Mouse (Mus musculus): ENCODE data around the gene Olfr525. TPM values are rescaled to one million over a fixed set of nuclear protein-coding genes. Genes with fewer than 3 reads are reported as not detected.

Olfr525 gene
- not detected in 2 replicates for polyA plus RNA-seq (2016; fragmentation: Nextera tagmentation; extraction: Ambion mirVana)

DNA sequence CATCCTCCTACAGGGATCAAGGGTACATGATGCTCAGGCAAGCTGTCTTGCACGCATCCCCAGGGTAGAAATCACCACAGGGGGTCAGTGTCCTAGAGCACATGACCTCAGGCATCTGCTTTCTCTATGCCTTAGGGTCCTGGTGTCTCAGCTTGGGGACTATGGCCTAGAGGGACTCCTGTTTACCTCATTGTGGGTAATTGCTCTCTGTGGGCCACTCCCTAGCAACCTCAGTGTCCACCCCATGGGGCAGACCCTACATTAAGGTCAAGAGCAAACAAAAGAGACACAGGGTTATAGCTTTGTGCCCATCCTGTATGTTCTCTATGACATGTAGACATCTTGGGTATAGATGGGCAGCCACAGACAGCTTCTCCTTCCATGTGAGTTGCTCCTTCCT lies at the start of gene Olfr525:
Gene Olfr525 (plus strand): TSS at position 301 of the 400 bp plus-strand sequence.
- Histone ChIP-seq H3K4me3 (replicated peaks) (no peak within 1 kb of the TSS), H3K36me3 (no peaks in the 10 kb centered on the region), H3K27me3 (no peaks in the 10 kb centered on the region), H3K4me2 (no peak within 1 kb of the TSS), H3K27ac (no peak within 1 kb of the TSS), H3K9ac (replicated peaks) (no peak within 1 kb of the TSS), H3K4me1 (replicated peaks) (no peaks in the 10 kb centered on the region), H3K9me3 (no peaks in the 10 kb centered on the region)
- 54% methylated on average over 1 of the region's 1 CpGs for WGBS
- ATAC-seq (ENCODE audit: insufficient number of reproducible peaks, insufficient read depth, low FRiP score, low TSS enrichment, low read depth): no peak

DNA sequence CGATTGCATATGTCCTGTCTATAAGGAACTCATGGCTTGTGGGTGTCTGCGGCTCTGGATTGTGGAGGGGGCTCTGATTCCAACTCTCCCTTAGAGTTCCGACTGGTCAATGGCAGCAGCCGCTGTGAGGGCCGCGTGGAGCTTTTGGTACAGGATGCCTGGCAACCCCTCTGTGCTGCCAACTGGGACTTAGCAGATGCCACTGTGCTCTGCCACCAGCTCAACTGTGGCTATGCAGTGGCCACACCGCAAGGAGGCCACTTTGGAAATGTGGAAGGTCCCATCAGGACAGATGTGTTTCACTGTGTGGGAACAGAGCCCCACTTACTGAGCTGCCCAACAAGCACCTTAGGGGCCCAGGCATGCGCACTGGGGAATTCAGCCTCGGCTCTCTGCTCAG lies 24.9 kb upstream of the Olfr525 start:
- Histone ChIP-seq H3K9me3 (no peaks in the 10 kb centered on the region), H3K4me3 (replicated peaks) (no peak overlapping the region), H3K27me3 (no peaks in the 10 kb centered on the region), H3K4me2 (no peak overlapping the region), H3K27ac (no peak overlapping the region), H3K9ac (replicated peaks) (no peak overlapping the region), H3K36me3 (no peaks in the 10 kb centered on the region), H3K4me1 (replicated peaks) (no peaks in the 10 kb centered on the region)
- WGBS: 90% methylated on average over 9 of the region's 9 CpGs
- no peak for ATAC-seq (ENCODE audit: insufficient number of reproducible peaks, insufficient read depth, low FRiP score, low TSS enrichment, low read depth)

DNA sequence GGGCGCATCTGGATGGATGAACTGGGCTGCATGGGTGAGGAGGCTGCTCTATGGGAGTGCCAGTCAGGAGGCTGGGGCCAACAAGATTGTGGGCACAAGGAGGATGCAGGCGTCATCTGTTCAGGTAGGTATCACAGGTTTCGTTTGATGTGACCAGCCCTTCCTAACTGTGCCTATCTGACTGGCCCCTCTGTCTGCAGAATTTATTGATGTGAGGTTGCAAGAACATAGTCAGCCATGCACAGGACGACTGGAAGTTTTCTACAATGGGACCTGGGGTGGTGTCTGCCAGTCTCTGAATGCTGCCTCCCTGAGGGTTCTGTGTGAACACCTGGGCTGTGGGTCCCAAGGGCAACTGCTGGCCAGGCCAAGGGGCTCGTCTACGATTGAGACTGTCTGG lies 23.8 kb upstream of the Olfr525 start:
- 72% methylated on average over 6 of the region's 6 CpGs for WGBS
- no peak overlapping the region for H3K9ac ChIP-seq (replicated peaks)
- H3K36me3 ChIP-seq: no peaks in the 10 kb centered on the region
- no peak overlapping the region for H3K4me3 ChIP-seq (replicated peaks)
- no peaks in the 10 kb centered on the region for H3K27me3 ChIP-seq
- no peak overlapping the region for H3K27ac ChIP-seq
- no peak overlapping the region for H3K4me2 ChIP-seq
- ATAC-seq (ENCODE audit: insufficient number of reproducible peaks, insufficient read depth, low FRiP score, low TSS enrichment, low read depth): no peak
- no peaks in the 10 kb centered on the region for H3K4me1 ChIP-seq (replicated peaks)
- H3K9me3 ChIP-seq: no peaks in the 10 kb centered on the region

DNA sequence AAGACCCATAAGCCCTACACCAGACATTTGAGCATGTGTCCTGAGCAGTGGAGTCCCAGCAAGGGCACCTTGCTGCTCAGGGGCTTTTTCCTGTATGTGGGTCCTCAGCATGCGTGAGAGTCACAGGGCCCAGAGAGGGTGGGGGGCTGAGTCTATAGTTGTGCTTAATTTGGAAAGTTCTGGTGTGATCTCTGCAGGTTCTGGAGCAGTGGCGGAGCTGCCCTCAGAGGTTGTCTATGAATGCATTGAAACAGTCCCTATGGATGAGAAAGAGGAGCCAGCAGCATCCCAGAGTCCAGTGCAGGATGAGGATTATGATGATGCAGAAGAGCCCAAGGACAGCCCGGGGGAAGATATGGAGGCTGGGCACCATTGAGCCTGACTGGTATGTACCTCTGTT lies 21.2 kb upstream of the Olfr525 start:
- Histone ChIP-seq H3K4me3 (replicated peaks) (no peak overlapping the region), H3K36me3 (no peaks in the 10 kb centered on the region), H3K27me3 (no peaks in the 10 kb centered on the region), H3K9ac (replicated peaks) (no peak overlapping the region), H3K4me2 (no peak overlapping the region), H3K9me3 (no peaks in the 10 kb centered on the region), H3K27ac (no peak overlapping the region), H3K4me1 (replicated peaks) (no peaks in the 10 kb centered on the region)
- 89% methylated on average over 3 of the region's 3 CpGs for WGBS
- ATAC-seq (ENCODE audit: insufficient number of reproducible peaks, insufficient read depth, low FRiP score, low TSS enrichment, low read depth): no peak

DNA sequence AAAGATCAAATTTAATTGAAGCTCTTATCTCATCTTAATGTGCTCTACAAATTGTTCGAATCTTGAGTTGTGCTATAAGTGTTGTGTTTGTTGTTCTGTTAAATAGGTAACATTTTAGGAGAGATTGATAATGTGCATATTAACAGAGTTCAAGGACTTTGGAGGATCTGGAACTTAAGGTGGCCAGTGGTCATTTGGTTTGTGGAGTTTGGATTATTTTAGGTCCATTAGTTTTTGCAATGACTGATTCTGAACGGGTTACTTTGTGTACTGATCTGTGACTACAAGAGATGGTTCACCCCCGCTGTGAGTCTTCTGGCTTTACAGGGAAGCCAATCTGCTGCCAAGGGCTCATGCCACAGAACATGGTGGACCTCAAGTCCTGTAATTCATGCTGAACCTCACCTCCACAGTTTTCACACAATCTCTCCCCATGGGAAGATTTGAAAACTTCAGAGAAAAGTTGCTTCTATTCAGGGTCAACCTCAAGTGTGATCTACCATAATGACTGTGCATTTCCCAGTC lies 735 bp upstream of the Olfr525 start:
- no peak for ATAC-seq (ENCODE audit: insufficient number of reproducible peaks, insufficient read depth, low FRiP score, low TSS enrichment, low read depth)
- 83% methylated on average over 3 of the region's 3 CpGs for WGBS
- H3K9ac ChIP-seq (replicated peaks): no peak overlapping the region
- no peak overlapping the region for H3K4me2 ChIP-seq
- H3K27me3 ChIP-seq: no peaks in the 10 kb centered on the region
- no peaks in the 10 kb centered on the region for H3K4me1 ChIP-seq (replicated peaks)
- no peak overlapping the region for H3K27ac ChIP-seq
- H3K4me3 ChIP-seq (replicated peaks): no peak overlapping the region
- no peaks in the 10 kb centered on the region for H3K36me3 ChIP-seq
- H3K9me3 ChIP-seq: no peaks in the 10 kb centered on the region

DNA sequence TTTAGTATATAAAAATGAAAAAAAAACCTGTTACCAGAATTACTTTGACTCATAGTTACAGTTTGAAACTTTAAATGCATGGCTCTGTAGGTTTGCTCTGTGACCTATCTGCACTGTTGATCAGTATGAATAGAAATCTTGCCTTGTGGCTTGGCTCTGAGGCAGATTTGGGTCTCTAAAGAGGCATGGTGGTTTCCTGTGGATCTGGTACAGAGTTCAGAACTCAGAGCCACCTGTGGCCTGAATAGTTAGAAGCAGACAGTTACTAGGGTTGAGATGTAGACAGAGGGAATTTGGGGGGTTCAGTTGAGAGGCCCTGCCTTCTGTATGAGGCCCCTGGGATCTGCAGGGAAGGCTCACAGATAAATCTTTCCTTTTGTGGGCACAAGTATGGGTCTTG lies 477 bp downstream of the Olfr525 start:
- H3K36me3 ChIP-seq: no peaks in the 10 kb centered on the region
- no peaks in the 10 kb centered on the region for H3K4me1 ChIP-seq (replicated peaks)
- no peak overlapping the region for H3K4me2 ChIP-seq
- H3K27ac ChIP-seq: no peak overlapping the region
- no peak overlapping the region for H3K4me3 ChIP-seq (replicated peaks)
- ATAC-seq (ENCODE audit: insufficient number of reproducible peaks, insufficient read depth, low FRiP score, low TSS enrichment, low read depth): no peak
- H3K9ac ChIP-seq (replicated peaks): no peak overlapping the region
- no peaks in the 10 kb centered on the region for H3K27me3 ChIP-seq
- no peaks in the 10 kb centered on the region for H3K9me3 ChIP-seq

DNA sequence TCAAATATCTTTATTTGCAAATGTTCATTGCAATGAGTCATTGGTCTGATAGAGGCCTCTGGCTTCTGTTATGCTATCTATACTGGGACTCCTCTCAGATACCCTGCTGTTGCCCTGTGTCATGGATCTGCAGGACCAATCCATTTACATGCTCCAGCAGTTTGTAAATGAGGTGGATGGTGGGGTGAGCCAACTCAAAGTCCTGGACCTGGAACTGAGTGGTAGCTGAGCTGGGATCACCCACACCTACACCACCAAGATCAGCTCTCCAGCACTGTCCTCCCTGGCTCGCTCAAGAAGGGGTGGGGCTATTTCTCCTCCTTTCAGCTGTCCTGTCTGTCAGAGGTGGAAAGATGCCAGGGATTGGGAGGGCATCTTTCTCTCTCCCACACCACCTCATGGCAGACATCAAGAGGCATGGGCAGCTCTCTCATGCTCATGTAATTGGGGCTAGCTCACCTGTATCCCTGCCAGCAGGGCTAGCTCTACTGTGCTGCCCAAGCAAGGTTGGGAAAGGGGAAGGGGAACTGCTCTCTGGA lies 9.2 kb downstream of the Olfr525 start:
- H3K9ac ChIP-seq (replicated peaks): no peak overlapping the region
- H3K27ac ChIP-seq: no peak overlapping the region
- no peaks in the 10 kb centered on the region for H3K9me3 ChIP-seq
- no peaks in the 10 kb centered on the region for H3K27me3 ChIP-seq
- H3K36me3 ChIP-seq: no peaks in the 10 kb centered on the region
- no peak overlapping the region for H3K4me3 ChIP-seq (replicated peaks)
- H3K4me1 ChIP-seq (replicated peaks): no peaks in the 10 kb centered on the region
- no peak overlapping the region for H3K4me2 ChIP-seq
- no peak for ATAC-seq (ENCODE audit: insufficient number of reproducible peaks, insufficient read depth, low FRiP score, low TSS enrichment, low read depth)
- WGBS: 56% methylated on average over 1 of the region's 1 CpGs

DNA sequence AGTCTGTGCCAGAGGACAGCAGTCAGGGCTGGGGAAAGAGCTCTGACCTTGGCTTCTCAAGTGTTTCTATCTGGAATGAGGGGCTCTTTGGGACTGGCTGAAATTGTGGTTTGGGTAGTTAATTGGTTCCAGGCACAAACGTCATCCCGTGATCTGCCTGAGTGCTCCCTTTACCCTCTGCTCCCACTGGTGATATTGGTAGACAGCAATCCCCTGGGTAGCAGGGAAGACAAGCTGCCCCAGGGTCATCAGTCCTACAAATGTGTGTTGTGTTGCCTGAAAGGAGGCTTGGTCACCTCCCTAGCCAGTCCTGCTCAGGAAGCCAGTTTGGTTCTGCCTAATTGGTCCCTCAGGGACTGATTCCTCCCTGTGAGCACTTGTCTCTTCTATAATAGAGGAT lies 13.1 kb downstream of the Olfr525 start, which contains the start of gene Olfr527:
Gene Olfr527 (plus strand): TSS at position 301 of the 400 bp plus-strand sequence.
- WGBS: 68% methylated on average over 2 of the region's 2 CpGs

DNA sequence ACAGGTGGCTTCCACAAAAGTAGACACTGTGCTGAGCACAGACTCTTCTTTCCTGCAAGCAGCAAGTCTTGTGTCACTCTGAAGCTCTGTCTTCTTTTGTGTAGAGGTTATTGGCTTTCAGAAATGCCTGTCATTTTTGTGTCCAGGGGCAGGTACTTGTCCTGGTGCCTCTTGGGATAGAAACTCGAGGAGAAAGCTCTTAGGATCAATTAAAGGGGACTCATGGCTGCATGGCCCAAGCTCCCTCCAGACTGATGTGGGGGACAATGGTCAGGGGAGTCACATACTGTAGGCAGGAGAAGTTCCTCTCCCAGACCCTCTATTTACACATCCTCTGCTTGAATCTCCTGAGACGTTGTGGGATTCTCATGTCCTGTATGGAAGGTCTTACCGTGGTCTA lies 40.9 kb downstream of the Olfr525 start, which contains the start of gene Olfr60:
Gene Olfr60 (minus strand): TSS at position 101 of the 400 bp plus-strand sequence.
- no peak for ATAC-seq (ENCODE audit: insufficient number of reproducible peaks, insufficient read depth, low FRiP score, low TSS enrichment, low read depth)

More for the DNA sequence above, 13.1 kb downstream of the Olfr525 start, which contains the start of gene Olfr527:
- H3K27me3 ChIP-seq: no peaks in the 10 kb centered on the region
- H3K4me1 ChIP-seq (replicated peaks): no peaks in the 10 kb centered on the region
- H3K4me3 ChIP-seq (replicated peaks): no peak within 1 kb of the TSS
- ATAC-seq (ENCODE audit: insufficient number of reproducible peaks, insufficient read depth, low FRiP score, low TSS enrichment, low read depth): no peak
- H3K4me2 ChIP-seq: no peak within 1 kb of the TSS
- no peak within 1 kb of the TSS for H3K27ac ChIP-seq
- H3K9ac ChIP-seq (replicated peaks): no peak within 1 kb of the TSS
- no peaks in the 10 kb centered on the region for H3K36me3 ChIP-seq
- H3K9me3 ChIP-seq: no peaks in the 10 kb centered on the region

DNA sequence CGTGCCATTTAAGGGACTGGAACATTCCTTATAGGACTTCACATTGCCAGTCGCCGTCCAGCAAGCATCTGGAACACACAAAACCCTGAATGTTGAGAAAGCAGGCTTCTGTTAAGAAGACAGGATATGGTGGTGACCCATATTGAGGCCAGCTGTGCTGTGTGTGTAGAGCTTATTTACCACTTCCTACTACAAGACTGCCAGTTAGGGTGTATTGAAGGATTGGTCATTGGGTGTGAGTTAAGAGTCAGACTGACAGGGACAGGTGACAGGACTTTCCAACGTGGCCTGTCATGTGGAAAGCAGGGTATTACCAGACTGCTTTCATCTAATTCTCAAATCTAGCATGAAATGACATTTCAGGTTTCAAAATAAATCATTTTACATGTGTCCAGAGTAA lies 53.6 kb downstream of the Olfr525 start:
- ATAC-seq (ENCODE audit: insufficient number of reproducible peaks, insufficient read depth, low FRiP score, low TSS enrichment, low read depth): no peak
- no peaks in the 10 kb centered on the region for H3K4me1 ChIP-seq (replicated peaks)
- H3K4me2 ChIP-seq: no peak overlapping the region
- H3K27ac ChIP-seq: no peak overlapping the region
- H3K4me3 ChIP-seq (replicated peaks): no peak overlapping the region
- 73% methylated on average over 4 of the region's 4 CpGs for WGBS
- H3K36me3 ChIP-seq: no peaks in the 10 kb centered on the region
- H3K9ac ChIP-seq (replicated peaks): no peak overlapping the region
- H3K27me3 ChIP-seq: no peaks in the 10 kb centered on the region
- no peaks in the 10 kb centered on the region for H3K9me3 ChIP-seq

More for the DNA sequence above, 40.9 kb downstream of the Olfr525 start, which contains the start of gene Olfr60:
- Histone ChIP-seq H3K9me3 (no peaks in the 10 kb centered on the region), H3K4me1 (replicated peaks) (no peaks in the 10 kb centered on the region), H3K36me3 (no peaks in the 10 kb centered on the region), H3K4me2 (no peak within 1 kb of the TSS), H3K9ac (replicated peaks) (no peak within 1 kb of the TSS), H3K4me3 (replicated peaks) (no peak within 1 kb of the TSS), H3K27me3 (no peaks in the 10 kb centered on the region), H3K27ac (no peak within 1 kb of the TSS)
- WGBS: 68% methylated on average over 3 of the region's 3 CpGs

DNA sequence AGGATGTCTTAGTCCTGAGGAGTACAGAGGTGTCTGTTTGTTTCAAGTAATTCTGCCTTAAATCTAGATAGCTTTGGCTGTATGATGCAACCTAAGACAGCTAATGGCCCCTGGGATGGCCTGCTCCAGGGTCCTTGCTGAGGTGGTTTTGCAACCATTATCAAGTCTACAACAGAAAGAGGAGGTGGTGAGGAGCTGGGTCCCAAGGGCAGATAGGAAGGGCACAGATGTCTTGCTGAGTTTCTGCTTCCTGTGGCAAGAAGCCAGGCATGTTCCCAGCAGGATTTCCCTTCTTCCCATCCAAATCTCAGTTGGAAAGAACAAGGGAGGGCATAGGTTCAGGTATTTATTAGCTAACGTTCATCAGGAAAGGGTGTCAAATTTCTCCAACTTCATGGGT lies 55.6 kb downstream of the Olfr525 start, which contains the start of gene Olfr530:
Gene Olfr530 (minus strand): TSS at position 101 of the 400 bp plus-strand sequence.
- ATAC-seq (ENCODE audit: insufficient number of reproducible peaks, insufficient read depth, low FRiP score, low TSS enrichment, low read depth): no peak
- Histone ChIP-seq H3K4me2 (no peak within 1 kb of the TSS), H3K27ac (no peak within 1 kb of the TSS), H3K27me3 (no peaks in the 10 kb centered on the region), H3K4me1 (replicated peaks) (no peaks in the 10 kb centered on the region), H3K9me3 (no peaks in the 10 kb centered on the region), H3K4me3 (replicated peaks) (no peak within 1 kb of the TSS), H3K9ac (replicated peaks) (no peak within 1 kb of the TSS), H3K36me3 (no peaks in the 10 kb centered on the region)
- 23% methylated on average over 1 of the region's 1 CpGs for WGBS

DNA sequence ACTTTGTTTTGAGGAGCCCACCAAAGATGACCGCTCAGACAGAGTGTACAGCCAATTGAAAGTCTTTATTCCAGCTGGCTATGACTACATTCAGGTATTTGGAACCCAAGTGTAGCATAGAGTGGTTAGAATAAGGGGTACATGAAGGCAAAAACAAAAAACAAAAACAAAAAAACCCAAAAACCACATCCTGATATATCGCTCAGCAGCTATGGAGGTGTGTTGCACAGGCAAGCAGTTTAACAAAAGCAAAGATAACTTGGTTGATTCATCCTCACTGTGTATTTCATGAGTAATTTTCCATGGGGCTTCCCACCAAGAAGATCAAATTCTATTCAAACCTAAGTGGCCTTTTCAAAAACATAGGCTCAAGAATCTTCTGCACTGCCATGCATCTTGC lies 56.3 kb downstream of the Olfr525 start:
- no peaks in the 10 kb centered on the region for H3K36me3 ChIP-seq
- H3K4me2 ChIP-seq: no peak overlapping the region
- no peak overlapping the region for H3K4me3 ChIP-seq (replicated peaks)
- H3K9me3 ChIP-seq: no peaks in the 10 kb centered on the region
- no peaks in the 10 kb centered on the region for H3K4me1 ChIP-seq (replicated peaks)
- H3K9ac ChIP-seq (replicated peaks): no peak overlapping the region
- no peak for ATAC-seq (ENCODE audit: insufficient number of reproducible peaks, insufficient read depth, low FRiP score, low TSS enrichment, low read depth)
- no peaks in the 10 kb centered on the region for H3K27me3 ChIP-seq
- no peak overlapping the region for H3K27ac ChIP-seq
- 95% methylated on average over 2 of the region's 2 CpGs for WGBS
